Mouse (Mus musculus): ENCODE results near the gene Hdhd3. TPM values are rescaled to one million over a fixed set of nuclear protein-coding genes. Genes with fewer than 3 reads are reported as not detected.
"Not testable (repeated sequence)": the region's sequence is repeated elsewhere in the genome, so short reads cannot be mapped to it uniquely, and the experiment has no call there.

Gene Hdhd3
- total RNA-seq, 1 experiment from 2014 or later, result 22.7 TPM

DNA sequence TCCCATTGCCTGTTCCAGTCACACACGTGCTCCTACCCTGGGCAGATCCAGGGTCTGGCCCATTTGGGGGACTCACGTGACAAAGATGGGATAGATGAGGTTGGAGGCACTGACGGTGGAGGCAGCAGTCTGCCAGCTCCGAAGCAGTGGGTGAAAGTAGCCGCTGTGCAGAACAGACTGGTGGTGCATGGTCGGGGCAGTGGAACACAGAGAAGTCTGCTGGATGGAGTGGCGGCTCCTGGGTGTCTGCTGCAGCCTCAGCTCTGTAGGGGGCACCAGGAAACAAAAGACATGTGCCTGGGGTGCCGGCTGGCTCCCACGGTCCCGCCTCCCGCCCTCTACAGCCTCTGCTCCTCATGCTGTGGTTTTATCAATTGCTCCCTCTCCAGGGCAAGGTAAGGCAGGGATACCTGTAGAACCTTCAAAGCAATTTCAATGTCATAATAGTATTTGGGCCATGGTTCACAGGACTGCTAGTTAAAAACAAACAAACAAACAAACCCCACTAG lies 10.8 kb upstream of the Hdhd3 start:
- no peak for DNase-seq

DNA sequence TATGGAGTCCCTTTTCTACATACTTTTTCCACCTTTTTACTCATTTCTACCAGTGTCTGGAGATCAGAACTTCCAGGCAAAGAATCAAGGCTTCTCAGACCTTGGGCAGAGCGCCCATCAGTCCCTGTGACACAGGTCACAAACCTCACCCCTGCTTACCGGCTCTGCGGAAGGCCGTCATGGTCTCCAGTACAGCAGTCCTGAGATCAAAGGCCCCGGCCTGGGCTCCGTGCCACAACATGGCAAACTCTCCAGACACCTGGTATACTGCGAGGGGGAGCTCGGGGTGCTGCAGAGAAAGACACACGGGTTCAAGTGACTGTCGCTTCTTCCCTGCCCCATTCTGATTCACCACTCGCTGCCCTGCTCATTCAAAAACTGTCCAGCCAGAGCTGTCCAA lies 6.7 kb upstream of the Hdhd3 start:
- DNase-seq, result peak; percentile 92

DNA sequence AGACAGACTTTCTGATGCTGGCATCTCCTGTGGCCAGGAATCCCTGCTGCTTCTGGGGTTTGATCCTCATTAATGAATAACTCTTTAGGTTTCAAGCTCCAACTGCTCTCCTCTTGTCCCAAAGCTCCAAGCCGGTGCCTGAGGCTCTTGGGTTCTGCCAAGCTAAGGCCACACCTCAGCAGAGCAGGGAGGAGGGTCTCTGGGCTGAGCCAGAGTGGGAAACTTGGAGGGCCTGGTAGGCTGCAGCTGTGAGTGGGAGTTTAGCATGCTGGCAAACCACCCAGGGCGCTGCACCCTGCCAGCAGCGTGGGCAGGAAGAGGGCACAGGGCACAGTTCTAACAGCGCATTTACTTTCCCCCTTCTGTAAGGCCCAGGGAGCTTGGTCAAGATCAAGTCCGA lies 5.6 kb upstream of the Hdhd3 start:
- no peak for DNase-seq

DNA sequence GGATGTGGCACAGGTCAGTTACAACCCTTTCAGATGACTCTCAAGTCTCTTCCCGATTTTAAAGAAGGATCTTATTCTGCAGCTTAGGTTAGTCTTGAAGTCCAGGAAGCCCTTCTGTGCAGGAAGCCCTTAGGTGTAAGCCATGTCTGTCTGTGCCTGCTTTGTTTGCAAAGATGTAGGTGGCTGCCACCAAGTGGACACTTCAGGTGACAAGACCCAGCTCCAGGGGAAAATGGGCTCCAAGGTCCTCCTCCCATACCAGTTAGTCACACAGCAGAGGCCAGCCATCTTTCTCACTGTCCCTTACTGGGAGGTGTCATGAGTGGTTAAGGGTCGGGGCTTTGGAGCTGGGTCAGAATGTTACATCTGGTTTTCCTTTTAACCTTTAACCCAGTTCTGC lies 3.5 kb upstream of the Hdhd3 start:
- DNase-seq, result peak; percentile 67

DNA sequence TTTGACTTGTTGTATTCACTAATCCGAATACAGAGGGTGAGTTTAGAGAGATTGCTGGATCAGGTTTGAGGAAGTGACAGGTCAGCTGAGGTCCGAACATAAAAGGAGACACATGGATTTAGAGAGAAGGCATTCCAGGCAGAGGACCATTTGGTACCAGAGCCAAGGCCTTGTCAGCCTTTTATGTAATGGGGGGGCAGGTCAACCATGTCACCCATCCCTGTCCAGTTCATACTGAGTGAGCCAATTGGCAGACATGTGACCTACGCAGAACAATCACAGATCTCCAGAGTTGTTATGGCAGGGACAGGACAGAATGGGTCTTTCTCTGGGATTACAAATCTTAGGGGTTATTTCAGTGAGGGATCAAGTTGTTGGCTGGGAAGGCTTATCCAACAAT lies 2.7 kb upstream of the Hdhd3 start:
- no peak for DNase-seq

DNA sequence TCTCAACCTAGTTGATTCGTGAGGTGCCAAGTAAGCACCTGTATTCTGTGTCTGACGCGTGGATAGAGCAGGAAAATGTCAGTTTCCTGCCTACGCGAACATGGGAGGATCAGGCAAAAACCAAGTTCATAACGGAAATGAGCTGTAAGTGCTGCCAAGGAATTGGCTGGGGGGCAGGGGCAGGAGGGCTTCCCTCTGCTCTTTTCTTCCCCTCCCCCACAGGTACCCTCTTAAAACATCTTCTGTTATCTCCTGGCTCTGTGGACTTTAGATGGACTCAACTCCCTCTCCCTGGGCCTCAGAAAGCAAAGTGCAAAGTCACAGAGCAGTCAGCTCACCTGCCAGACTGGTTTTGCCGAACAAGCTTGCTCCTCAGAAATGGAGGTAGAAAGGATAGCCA lies 298 bp downstream of the Hdhd3 start:
- DNase-seq, result no peak

DNA sequence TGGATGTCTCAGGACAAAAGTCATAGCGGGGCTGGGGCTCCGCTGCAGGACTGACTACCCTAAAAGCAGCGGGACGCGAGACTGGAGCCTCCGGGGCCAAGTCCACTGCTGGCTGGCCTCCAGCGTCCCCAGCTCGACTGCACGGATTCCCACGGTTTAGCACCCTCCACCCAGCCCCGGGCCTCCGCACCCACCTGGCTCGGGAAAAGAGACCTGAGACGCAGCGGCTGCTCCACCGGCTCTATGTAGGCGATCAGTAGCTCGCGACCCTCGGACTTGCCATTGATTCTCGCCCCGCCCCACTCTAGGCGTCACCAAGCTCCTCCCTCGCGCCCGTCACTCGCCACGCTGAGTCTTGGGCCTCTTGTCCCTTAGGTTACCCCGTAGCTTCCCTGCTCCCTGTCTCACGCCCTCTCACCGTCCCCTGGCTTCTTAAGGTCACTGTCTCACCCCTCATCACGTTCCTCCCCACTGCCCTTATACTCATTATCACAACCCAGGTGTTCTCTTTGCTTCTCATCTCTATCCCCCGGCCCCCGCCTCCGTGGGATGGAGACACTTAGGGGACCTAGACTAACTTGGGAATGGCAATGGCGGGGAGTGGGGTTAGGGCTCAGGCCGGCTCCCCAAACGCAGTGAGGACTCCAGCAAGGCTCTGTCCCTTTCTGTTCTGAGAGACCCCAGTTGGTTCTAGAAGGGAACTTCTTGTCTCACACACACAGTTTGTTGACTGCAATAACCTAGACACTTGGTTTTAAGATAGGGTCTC lies 1.1 kb downstream of the Hdhd3 start:
- DNase-seq, result peak; percentile 94

DNA sequence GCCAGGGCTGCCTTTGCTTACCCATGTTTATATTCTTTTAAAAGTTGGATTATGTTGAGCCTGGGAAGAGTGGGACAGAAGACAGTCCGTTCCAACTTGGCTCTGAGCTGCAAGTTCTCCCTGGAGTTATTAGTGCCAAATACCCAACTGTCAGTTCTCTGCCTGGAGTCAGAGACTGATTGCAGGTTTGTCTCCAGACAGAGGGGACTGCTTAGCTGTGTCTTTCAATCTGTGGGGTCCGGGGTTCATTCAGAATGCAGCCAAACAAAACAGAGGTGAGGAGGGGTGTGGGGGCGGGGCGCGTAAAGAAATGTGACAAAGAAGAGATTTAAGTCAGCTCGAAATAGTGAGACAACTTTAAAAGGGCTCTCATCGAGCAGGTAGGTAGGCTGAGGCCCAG lies 1.7 kb downstream of the Hdhd3 start:
- DNase-seq, result no peak

DNA sequence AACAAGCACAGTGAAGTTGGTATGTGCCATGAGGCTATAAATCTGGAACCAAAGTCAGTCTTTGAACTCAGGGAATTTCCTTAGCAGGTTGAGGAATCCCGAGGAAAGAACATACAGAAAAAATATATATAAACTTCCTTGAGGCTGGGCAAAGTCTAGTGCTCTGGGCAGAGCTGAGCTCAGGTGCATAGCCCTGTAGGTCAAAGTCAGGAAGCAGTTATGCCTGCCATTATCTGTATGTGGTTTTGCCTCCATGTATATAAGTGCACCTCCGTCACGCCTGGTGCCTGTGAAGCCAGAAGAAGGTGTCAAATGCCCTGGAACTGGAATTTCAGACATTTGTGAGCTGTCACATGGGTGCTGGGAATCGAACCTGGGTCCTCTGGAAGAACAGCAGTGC lies 2.5 kb downstream of the Hdhd3 start:
- no peak for DNase-seq

DNA sequence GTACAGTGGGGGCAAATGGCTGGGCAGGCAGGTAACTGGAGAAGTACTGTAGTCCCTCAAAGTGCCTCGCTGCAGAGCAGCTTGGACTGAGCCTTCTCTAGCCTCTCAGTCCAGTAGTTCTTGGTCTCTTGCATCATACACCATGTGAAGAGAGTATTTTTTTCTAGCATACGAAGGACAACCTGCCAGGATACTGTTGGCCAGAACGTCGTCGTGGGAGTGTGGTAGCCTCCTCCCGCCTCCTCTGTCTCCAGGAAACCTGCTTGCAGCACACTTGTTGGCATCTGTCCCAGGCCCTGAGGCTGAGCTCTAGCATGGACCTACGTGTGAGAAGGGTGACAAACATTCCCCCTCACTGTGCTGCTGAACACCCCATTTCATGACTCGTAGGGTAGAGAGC lies 6.5 kb downstream of the Hdhd3 start:
- DNase-seq, result peak; percentile 90

DNA sequence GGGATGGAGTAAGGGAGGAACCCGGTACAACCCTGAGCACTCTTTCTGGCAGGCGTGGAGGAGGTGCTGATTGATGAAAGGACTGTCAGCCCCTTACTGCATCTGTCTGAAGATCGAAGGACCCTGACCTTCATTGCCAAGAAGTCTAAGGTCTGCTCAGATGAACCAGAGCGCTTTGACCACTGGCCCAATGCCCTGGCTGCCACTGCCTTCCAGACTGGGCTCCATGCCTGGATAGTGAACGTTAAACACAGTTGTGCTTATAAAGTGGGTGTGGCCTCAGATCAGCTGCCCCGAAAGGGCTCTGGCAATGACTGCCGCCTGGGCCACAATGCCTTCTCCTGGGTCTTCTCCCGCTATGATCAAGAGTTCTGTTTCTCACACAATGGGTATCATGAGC lies 7.3 kb downstream of the Hdhd3 start:
- DNase-seq, result peak; percentile 67

DNA sequence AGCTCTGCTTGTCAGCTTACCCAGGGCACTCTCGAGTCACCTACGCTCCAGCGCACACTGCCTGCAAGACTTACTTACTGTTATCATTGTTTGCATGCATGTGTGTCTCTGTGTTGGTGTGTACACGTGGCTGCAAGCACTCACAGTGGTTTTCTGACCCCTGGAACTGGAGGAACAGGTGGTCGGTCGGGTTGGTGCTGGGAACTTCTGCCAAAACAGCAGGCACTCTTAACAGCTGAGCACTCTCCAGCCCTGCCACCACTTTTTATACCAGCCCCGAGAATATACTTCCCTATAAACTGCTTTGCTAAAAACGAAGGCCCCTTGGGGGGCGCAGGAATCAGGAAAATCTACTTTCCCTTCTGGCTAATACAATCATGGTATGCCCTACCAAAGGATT lies 9.0 kb downstream of the Hdhd3 start:
- no peak for DNase-seq

DNA sequence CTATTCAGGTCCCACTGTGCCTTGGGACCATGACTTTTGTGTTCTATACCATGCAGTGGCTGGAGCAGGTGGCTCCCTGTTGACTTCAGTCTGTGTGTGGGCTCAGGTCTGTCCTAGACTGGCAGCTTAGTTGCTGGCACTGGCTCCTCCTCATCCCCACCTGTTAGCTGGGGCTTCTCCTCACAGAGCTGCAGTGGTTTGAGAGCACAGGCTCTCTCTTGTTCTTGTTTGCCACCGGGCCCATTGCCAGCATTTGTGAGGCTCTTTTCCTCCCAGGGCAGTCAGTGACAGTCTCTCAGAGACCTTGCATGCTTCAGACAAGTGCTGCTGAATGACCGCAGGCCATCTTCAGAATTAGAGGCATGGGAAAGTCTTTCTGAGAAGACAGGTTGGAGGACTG lies 10.6 kb downstream of the Hdhd3 start:
- no peak for DNase-seq

DNA sequence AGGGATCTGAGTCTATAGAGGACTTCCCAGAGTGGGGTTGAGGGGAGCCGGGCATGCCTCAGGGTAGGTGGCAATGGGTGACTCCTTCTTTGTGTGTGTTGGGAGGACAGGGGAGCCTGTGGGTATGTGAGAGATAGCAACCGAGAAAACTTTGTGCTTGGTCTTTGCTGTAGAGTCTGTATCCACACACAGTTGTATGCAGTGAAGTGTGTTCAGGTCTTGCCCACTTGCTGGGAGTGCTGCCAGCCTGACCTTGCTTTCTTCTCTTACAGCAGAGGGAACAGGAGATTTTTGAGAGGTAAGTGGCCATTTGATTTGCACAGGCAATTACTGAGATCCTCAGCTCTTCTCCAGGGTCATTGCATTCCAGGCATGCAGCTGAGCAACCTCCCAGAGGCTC lies 15.4 kb downstream of the Hdhd3 start:
- DNase-seq, result no peak

DNA sequence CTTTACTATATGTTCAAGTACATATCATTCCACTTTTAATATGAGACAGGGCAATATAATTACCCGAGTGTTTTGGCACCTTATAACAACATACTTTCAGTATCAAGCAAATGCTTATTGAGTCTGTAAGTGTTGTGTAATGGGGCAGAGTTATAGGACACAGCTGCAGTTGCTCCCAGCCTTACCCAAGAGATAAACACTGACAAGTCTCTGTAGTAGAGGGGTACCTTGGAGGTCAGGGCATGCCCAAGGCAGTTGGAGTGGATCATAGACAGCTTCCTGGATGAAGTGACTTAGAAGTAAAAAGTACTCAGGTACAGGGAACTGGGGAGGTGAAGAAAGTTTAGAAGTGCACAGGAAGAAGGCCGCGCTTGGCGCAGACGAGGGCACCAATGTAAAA lies 16.1 kb downstream of the Hdhd3 start:
- no peak for DNase-seq

DNA sequence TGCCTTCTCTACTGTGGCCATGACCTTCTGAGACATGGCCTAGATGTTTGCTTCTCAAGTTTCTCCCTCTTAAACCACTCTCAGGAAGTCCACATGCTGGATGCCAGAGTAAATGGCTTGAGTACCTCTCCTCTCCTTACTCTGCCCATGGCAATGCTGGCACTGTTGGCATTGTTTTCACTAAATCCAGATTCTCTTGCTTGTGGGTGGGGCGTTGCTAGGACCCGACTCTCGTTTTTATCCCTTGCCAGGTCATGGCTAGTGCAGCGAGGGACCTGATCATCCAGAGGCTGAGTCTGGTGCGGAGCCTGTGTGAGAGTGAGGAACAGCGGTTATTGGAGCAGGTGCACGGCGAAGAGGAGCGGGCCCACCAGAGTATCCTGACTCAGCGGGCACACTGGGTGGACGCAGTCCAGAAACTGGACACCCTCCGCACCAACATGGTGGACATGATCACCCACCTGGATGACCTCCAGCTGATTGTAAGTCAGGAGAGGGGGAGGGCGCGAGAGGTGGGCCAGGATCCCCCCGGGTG lies 17.0 kb downstream of the Hdhd3 start:
- no peak for DNase-seq

DNA sequence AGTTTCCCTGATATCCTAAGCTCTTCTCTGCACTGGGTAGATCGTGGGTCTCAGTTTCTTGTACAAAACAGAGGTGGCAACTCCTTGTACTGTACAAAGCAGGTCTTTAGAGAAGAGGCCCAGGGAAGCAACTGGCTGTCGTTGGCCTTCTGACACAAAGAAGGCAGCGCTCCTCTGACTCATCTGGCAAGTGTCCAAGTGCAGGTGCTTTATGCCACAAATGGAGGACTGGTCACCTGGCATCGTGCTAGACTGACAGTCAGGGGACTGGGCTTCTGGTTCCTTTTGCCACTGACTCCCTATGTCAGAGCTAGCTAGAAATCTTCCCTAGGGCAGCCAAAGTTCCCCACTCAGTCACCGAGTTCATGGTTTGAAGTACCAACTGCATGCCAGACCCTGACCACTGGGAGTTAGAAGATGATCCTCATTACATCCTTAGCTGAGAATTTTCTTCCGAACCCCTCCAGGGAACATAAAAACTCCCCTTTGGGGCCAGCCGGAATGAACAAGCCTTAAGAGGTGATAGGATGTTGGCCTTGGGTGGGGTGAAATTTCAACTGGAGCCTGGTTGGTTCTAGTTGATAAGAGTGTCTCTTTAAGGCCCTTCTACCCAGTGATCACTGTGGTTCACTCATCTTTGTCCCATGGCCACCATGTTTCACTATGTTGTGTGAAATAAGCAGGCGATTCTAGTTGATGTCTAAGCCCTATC lies 17.7 kb downstream of the Hdhd3 start:
- peak; percentile 45 for DNase-seq

DNA sequence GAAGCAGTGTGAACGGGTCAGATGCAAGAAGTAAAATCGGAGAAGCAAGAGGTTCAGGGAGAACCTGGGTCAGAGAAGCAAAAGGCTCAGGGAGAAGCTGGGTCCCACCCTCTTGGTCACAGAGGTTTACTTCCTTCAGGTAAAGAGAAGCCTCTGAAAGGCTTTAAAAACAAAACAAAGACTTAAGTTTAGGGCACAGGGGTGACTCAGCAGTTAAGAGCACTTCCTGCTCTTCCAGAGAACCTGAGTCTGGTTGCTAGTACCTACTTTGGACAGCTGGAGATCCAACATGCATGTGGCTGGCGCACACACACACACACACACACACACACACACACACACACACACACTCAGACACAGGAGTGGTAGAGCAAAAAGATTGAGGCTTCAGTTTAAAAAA lies 18.3 kb downstream of the Hdhd3 start:
- DNase-seq, result no peak

DNA sequence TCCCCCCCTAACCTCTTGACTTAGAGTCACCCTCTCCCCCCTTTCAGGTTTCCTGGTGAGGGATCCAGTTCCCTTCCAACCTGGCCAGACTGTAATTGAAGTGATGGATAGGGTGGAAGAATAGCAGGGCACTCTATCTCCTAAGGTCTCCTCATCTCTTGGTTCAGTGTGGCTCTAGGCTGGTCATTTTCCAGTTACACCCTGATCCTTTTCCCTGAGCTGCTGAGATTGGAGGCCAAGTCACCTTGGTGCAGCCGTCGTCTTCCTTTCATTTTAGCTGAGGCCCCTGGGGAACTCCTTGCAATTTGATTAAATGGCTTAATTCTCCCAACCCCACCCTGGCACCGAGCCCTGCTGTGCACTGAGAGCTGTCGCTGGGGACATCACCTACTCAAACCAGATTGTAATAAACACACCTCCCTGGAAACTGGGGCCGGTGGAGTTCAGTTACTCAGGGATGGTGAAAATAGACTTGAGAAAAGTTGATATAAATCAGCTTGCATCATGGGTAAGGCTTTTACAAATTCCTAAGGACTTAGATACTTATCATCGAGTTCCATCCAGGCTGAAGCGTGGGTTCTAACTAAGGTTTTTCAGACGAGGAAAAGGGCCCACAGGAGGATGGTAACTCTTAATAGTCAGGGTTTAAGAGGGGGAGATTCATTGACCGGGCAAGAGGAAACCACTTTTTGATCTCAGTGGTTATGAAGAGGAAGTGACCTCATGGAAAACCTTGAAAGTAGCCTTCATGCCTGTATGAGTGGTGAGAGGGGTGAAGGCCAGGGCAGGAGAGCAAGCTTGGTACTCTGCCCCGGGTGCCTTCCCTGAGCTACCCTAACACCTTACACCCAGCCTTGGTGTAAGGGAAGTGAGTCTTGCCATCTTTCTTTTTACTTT lies 22.3 kb downstream of the Hdhd3 start:
- DNase-seq, result peak; percentile 45

DNA sequence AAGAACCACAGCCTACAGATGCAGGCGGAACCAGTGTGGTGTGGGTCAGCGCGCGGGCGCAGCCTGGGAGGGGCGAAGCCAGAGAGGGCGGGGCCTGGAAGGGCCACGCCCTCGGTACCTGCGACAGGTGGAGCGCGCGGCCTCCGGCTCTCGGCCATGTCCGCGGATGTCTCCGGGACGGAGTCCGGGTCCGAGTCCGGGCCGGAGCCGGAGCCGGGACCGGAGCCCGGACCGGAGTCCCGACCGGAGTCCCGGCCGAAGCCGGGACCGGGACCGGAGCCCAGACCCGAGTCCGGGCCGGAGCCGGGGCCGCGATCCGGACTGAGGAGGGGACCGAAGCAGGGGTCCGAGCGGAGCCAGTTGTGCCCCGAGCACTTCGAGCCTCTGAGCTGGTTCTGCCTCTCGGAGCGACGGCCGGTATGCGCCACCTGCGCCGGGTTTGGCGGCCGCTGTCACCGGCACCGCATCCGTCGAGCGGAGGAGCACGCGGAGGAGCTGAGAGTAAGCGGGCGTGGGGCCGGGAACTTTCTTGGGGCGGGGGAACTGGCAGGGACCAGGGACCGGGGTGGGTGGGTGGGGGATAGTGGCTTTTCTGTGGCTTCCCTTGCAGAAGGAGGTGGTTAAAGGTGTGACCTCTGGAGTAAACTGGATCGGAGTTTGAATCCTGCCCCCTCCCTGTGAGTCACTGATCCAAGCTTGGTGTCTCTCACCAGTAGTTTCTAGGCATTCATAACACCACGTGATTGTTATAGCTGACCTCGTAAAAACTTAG lies 23.1 kb downstream of the Hdhd3 start, which contains the start of gene Bspry:
Gene Bspry, plus strand, starts transcription at position 117 of the 772 bp plus-strand sequence.
- DNase-seq, result peak; percentile 55

DNA sequence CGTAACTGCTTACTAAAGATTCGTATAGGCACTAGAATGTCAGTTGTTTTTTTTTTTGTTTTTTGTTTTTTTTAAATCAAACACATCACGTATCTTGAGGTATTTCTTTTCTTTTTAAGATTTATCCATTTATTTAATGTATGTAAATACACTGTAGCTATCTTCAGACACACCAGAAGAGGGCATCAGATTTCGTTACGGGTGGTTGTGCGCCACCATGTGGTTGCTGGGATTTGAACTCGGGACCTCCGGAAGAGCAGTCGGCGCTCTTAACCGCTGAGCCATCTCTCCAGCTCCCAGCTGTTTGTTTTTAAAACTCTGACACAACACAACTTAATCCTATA lies 23.7 kb downstream of the Hdhd3 start:
- DNase-seq, result not testable (repeated sequence)

All from adrenal gland, postnatal 14 days (tissue).